Mouse (Mus musculus) spleen, adult 2 months (tissue): ENCODE results near the gene Sestd1.

Experiments
- CTCF ChIP-seq: fragments of 200-500 bp; IDR thresholded peaks from 2 replicates; pipeline ENCODE4 v1.5.1; 2011; ENCODE audit warnings: mild to moderate bottlenecking, inconsistent platforms; ENCODE audit not compliant: insufficient read depth, insufficient read length, insufficient replicate concordance; ENCODE audit errors: extremely low read depth
- POLR2A ChIP-seq: fragments of 200-500 bp; IDR thresholded peaks from 2 replicates; pipeline ENCODE4 v1.6.1; 2011; ENCODE audit warnings: low read depth, low read length, inconsistent platforms

DNA sequence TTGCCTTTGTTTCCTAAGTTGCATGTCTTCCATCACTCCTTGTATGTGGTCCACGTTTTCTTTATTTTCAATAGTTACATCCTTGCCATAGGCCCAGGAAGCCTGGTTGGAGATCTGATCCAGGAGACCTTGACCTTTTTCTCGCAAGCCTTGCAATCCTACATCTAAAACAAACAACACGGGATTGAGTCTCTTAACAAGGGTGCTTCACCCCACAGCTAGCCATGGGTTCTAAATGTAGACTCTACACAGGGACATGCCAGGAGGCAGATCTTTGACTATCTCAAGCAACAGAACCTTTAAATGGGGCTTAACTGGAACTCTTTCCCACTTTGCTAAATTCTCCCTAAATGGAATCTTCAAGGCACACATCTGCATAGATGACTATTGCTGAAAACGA, 83.6 kb downstream of the Sestd1 start:
- TF ChIP-seq CTCF (no peak), POLR2A (no peak)
